Mouse (Mus musculus): Measurements from ENCODE around the gene Selenbp1.
A peak's percentile ranks its signal among the peaks of the same experiment; 100 is the strongest.
"Not testable (repeated sequence)": the region's sequence is repeated elsewhere in the genome, so short reads cannot be mapped to it uniquely, and the experiment has no call there.

Selenbp1 gene

GRCm38 (mm10) chr3:94932809-94933564 is at the start of gene Selenbp1:
Gene Selenbp1 (plus strand): TSS chr3:94933056.
- no peak for DNase-seq

DNA sequence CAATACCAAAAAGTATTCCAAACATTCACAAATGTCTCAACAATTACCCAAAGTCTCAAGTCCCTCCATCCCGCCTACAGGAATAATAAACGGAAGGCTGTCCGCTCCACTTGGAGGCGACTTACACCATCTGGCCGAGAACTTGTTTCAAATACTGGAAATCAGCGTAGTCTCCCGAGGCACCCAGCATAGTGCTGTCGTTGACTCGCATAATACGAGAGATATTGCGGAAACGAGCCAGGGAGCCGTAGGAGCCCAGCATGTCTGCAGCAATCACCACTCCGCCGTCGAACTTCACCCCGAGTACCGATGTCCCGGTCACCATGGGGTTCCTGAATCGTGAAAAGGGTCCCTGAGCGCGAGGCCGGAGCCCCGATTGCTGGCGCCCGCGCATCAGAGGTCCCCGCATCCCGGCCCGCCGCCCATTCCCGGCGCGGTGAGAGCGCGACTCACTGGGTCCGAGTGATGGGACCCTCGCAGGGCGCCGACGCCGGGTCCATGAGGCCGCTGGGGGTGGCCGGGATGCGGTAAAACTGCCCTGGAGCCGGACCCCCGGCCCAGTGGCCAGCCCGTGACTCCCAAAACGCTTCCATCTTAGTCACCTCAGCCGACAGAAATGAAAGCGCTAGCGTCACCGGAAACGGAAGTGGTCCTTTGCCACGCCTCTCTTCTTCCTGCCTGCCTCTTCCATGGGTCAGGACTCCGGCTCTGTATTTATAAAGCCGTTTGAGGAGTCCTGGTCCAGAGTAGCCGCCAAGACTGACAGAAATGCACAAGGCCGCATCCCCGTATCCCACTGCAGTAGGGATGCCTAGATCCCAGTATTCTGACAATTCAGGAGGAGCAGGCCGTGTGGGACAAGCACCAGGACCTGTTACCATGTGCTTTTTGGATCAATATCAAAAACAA is 46.3 kb upstream of the Selenbp1 start, which contains the start of gene Psmb4:
Psmb4 (minus strand) TSS at position 646 of the 909 bp plus-strand sequence.
- DNase-seq, result peak; percentile 83

DNA sequence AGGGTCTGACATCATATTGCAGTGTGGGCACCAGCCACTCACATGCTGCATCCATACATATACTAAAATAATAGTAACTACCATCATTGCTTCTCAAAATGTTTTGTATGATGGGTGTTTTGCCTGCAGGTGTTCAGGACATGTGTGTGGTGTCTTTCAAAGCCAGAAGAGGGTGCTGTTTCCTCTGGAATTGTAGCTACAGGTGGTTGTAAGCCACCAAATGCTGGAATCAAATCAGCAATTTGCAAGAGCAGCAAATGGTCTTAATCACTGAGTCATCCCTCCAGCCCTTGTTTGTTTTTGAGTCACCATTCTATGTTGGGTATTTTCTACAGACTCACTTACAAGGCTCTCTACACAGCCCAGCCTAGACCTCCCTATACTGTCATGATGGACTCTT is 44.3 kb upstream of the Selenbp1 start:
- DNase-seq, result peak; percentile 19

DNA sequence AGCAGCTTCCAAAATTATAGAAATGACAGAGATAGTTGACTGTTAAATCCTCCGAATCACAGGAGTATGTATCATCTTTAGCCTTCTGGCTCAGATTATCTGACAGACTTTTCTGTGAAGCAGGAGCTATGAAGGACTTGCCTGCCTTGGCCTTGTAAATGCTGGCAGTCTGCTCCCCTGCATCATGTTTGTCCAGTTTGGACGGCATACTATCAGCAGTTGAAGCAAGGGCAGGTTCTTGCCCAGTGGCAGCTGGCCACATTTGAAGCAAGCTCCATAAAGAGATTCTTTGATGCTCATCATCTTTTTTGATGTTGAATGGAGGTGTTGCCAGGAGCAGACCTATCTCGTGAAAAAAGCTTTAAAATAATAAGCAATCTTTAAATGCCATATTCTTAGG is 38.8 kb upstream of the Selenbp1 start:
- DNase-seq, result no peak

- peak; percentile 74 for DNase-seq
These were observed 30.1 kb upstream of the Selenbp1 start for GRCm38 (mm10) chr3:94902747-94903146.

- not testable (repeated sequence) for DNase-seq
These were observed 28.1 kb upstream of the Selenbp1 start for GRCm38 (mm10) chr3:94904759-94905158.

- DNase-seq, result no peak
These were observed 26.4 kb upstream of the Selenbp1 start for GRCm38 (mm10) chr3:94906482-94906881.

GRCm38 (mm10) chr3:94911050-94911693 is 21.7 kb upstream of the Selenbp1 start:
- DNase-seq, result no peak

- DNase-seq, result no peak
These were observed 19.1 kb upstream of the Selenbp1 start for GRCm38 (mm10) chr3:94913801-94914200.

GRCm38 (mm10) chr3:94915903-94916741 is 16.7 kb upstream of the Selenbp1 start:
- peak; percentile 22 for DNase-seq

DNA sequence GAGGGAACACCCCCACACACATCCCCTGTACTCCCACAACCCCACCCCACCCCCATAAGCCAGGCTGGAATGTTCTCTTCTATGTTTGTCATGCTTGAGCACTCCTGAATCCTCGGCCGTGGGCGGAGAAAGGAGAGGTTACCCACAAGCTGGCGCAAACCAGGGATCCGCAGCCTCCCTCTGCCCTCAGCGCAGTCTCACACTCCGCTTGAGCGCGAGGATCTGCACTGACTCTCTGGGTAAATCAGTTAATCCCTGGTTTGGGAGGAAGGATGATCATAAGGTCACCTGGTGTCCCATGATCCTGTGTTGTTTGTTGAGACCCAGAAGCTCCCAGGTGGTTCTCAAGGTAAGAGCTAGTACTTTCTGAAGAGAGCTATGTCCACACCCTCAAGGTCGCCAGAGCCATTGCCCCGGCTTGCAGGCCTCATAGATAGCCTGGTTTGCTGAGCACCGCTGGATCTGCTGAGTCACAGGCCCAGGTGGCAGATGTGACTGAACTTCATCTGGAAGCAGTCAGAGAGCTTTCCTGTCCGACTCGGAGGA is 15.0 kb upstream of the Selenbp1 start:
- peak; percentile 11 for DNase-seq

DNA sequence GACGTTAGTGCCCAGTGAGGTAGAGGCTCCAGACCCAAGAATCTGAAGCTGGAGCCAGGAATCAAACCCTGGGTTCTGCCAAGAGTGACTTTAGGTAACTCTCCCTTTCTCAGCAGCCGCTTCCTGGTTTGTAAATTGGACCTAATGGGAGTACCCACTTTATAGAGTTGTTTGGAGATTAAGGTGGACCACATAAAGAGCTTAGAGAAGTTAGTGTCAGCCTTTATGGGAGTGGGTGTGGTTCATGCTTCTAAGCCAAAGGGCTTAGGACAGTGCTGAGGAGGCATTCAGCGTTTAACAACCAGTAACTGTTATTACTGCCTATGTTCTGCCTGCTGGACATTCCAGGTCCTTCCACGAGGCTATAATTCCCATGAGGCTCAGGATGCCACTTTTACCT is 14.0 kb upstream of the Selenbp1 start:
- no peak for DNase-seq

GRCm38 (mm10) chr3:94921104-94921503 is 11.8 kb upstream of the Selenbp1 start:
- DNase-seq, result no peak

DNA sequence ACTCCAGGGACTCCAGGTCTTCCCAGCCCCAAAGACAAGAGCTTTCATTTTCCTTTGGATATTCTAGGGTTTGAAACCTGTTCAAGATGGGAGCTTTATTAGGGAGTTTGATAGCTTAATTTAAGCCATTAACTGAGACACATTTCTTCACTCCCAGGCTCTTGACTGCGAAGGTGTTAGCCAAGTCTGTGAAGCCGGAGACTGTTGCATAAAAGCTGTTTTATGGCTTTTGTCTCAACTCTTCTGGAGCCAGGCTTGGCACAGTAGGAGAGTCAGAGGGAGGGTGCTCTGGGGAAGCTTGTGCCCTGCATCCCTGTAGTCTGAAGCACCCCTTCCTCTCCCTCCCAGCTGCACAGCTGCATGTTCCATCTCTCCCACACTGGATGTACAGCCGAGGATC is 10.5 kb upstream of the Selenbp1 start:
- no peak for DNase-seq

DNA sequence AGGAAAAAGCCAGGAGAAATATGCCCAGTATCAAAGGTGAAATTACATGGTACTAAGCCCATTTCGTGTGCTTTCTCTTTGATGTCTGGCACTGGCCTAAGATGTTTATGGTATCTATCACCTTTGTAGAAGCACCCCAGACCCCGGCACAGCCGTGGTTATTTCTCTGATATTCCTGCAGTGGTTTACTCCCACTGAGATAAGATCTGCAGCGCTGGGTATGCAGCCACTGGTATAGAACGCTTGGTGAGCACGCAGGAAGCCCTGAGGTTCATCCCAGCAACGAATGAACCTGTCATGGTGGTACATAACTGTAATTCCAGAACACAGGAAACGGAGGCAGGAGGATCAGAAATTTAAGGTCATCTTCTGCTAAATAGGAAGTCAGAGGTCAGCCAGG is 8.2 kb upstream of the Selenbp1 start:
- DNase-seq, result no peak

GRCm38 (mm10) chr3:94926301-94926736 is 6.5 kb upstream of the Selenbp1 start:
- DNase-seq, result not testable (repeated sequence)

- DNase-seq, result not testable (repeated sequence)
These were observed 3.9 kb upstream of the Selenbp1 start for GRCm38 (mm10) chr3:94928979-94929378.

- not testable (repeated sequence) for DNase-seq
These were observed 2.2 kb upstream of the Selenbp1 start for GRCm38 (mm10) chr3:94930386-94931266.

- not testable (repeated sequence) for DNase-seq
These were observed 1.3 kb upstream of the Selenbp1 start for GRCm38 (mm10) chr3:94931427-94932082.

DNA sequence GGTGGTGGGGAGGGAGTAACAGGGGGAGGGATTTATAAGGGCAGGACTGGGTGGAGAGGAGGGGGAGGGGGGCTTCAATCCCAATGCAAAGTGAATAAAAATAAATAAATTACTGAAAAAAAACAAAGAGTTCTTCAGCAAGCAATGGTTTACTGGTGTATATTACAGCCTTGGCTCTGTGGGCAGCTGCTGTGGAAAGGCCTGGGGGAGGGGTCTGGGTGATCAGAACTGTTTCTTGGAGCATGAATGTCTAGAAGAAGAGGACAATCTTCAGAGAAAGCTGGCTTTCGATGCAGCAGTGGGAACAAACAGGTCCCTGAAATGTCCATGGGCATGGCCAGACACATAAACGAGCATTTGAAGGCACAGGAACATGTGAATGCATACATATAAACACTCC is 577 bp upstream of the Selenbp1 start:
- not testable (repeated sequence) for DNase-seq

All from thymus, postnatal 4 days (tissue).